Mouse (Mus musculus): Measurements from ENCODE around the gene Shisa8. TPM values are rescaled to one million over a fixed set of nuclear protein-coding genes. Genes with fewer than 3 reads are reported as not detected.
A peak's percentile ranks its signal among the peaks of the same experiment; 100 is the strongest.

The Shisa8 gene
- polyA plus RNA-seq, 1 experiment from 2014 or later, result 1.0 TPM

GRCm38 (mm10) chr15:82220003-82220675 is 7.5 kb upstream of the Shisa8 start:
- Histone ChIP-seq H3K27me3 (ENCODE audit: control insufficient read depth, insufficient read depth, low read length) (peaks cover 30% of the 10 kb centered on the region), H3K9ac (ENCODE audit: low read depth, low read length) (no peak overlapping the region), H3K4me3 (ENCODE audit: low read depth, low read length) (no peak overlapping the region), H3K4me2 (replicated peaks; ENCODE audit: low read depth, low read length) (no peak overlapping the region), H3K9me3 (ENCODE audit: control insufficient read depth, low read length) (no peaks in the 10 kb centered on the region), H3K36me3 (ENCODE audit: control insufficient read depth, insufficient read depth, low read length) (no peaks in the 10 kb centered on the region), H3K4me1 (replicated peaks; ENCODE audit: control insufficient read depth, insufficient read depth, low read length) (peaks cover 15% of the 10 kb centered on the region; the same call in 1 of the 2 replicates), H3K27ac (ENCODE audit: low read depth, low read length) (0 out of 2 replicates have a peak overlapping the region, but pooled peaks have one; percentile 6)
- no peak for ATAC-seq (ENCODE audit: low FRiP score)
- 66% methylated on average over 12 of the region's 12 CpGs for WGBS
- DNase-seq (ENCODE audit: low spot score), result no peak

- H3K9ac ChIP-seq (ENCODE audit: low read depth, low read length), result no peak overlapping the region
- peaks cover 11% of the 10 kb centered on the region; the same call in 1 of the 2 replicates for H3K4me1 ChIP-seq (replicated peaks; ENCODE audit: control insufficient read depth, insufficient read depth, low read length)
- H3K9me3 ChIP-seq (ENCODE audit: control insufficient read depth, low read length), result no peaks in the 10 kb centered on the region
- H3K36me3 ChIP-seq (ENCODE audit: control insufficient read depth, insufficient read depth, low read length), result no peaks in the 10 kb centered on the region
- no peak overlapping the region for H3K27ac ChIP-seq (ENCODE audit: low read depth, low read length)
- no peak overlapping the region for H3K4me3 ChIP-seq (ENCODE audit: low read depth, low read length)
- no peak overlapping the region for H3K4me2 ChIP-seq (replicated peaks; ENCODE audit: low read depth, low read length)
- no peak for DNase-seq (ENCODE audit: low spot score)
- H3K27me3 ChIP-seq (ENCODE audit: control insufficient read depth, insufficient read depth, low read length), result peaks cover 29% of the 10 kb centered on the region
- ATAC-seq (ENCODE audit: low FRiP score), result no peak
- 77% methylated on average over 26 of the region's 26 CpGs for WGBS
Measured at GRCm38 (mm10) chr15:82218778-82219666, 6.4 kb upstream of the Shisa8 start.

- WGBS, result 24% methylated on average over 9 of the region's 9 CpGs
- H3K4me1 ChIP-seq (replicated peaks; ENCODE audit: control insufficient read depth, insufficient read depth, low read length), result peaks cover 10% of the 10 kb centered on the region; the same call in 1 of the 2 replicates
- H3K27ac ChIP-seq (ENCODE audit: low read depth, low read length), result no peak overlapping the region
- DNase-seq (ENCODE audit: low spot score) (no peak), ATAC-seq (ENCODE audit: low FRiP score) (no peak)
- no peaks in the 10 kb centered on the region for H3K9me3 ChIP-seq (ENCODE audit: control insufficient read depth, low read length)
- H3K9ac ChIP-seq (ENCODE audit: low read depth, low read length), result no peak overlapping the region
- no peak overlapping the region for H3K4me2 ChIP-seq (replicated peaks; ENCODE audit: low read depth, low read length)
- peaks cover 37% of the 10 kb centered on the region for H3K27me3 ChIP-seq (ENCODE audit: control insufficient read depth, insufficient read depth, low read length)
- H3K36me3 ChIP-seq (ENCODE audit: control insufficient read depth, insufficient read depth, low read length), result no peaks in the 10 kb centered on the region
- no peak overlapping the region for H3K4me3 ChIP-seq (ENCODE audit: low read depth, low read length)
Measured at GRCm38 (mm10) chr15:82217980-82218379, 5.4 kb upstream of the Shisa8 start.

- H3K36me3 ChIP-seq (ENCODE audit: control insufficient read depth, insufficient read depth, low read length), result no peaks in the 10 kb centered on the region
- no peak overlapping the region for H3K4me3 ChIP-seq (ENCODE audit: low read depth, low read length)
- WGBS, result 6% methylated on average over 7 of the region's 7 CpGs
- ATAC-seq (ENCODE audit: low FRiP score) (no peak), DNase-seq (ENCODE audit: low spot score) (no peak)
- no peaks in the 10 kb centered on the region for H3K9me3 ChIP-seq (ENCODE audit: control insufficient read depth, low read length)
- H3K4me1 ChIP-seq (replicated peaks; ENCODE audit: control insufficient read depth, insufficient read depth, low read length), result peaks cover 13% of the 10 kb centered on the region; the same call in 1 of the 2 replicates
- no peak overlapping the region for H3K27ac ChIP-seq (ENCODE audit: low read depth, low read length)
- no peak overlapping the region for H3K9ac ChIP-seq (ENCODE audit: low read depth, low read length)
- H3K27me3 ChIP-seq (ENCODE audit: control insufficient read depth, insufficient read depth, low read length), result peaks cover 44% of the 10 kb centered on the region
- H3K4me2 ChIP-seq (replicated peaks; ENCODE audit: low read depth, low read length), result no peak overlapping the region
Measured at GRCm38 (mm10) chr15:82217039-82217438, 4.4 kb upstream of the Shisa8 start.

- H3K9me3 ChIP-seq (ENCODE audit: control insufficient read depth, low read length), result no peaks in the 10 kb centered on the region
- no peak overlapping the region for H3K4me2 ChIP-seq (replicated peaks; ENCODE audit: low read depth, low read length)
- no peak overlapping the region for H3K27ac ChIP-seq (ENCODE audit: low read depth, low read length)
- no peak for ATAC-seq (ENCODE audit: low FRiP score)
- WGBS, result 40% methylated on average over 20 of the region's 20 CpGs
- H3K4me1 ChIP-seq (replicated peaks; ENCODE audit: control insufficient read depth, insufficient read depth, low read length), result peaks cover 17% of the 10 kb centered on the region; the same call in 1 of the 2 replicates
- no peak overlapping the region for H3K4me3 ChIP-seq (ENCODE audit: low read depth, low read length)
- DNase-seq (ENCODE audit: low spot score), result no peak
- H3K36me3 ChIP-seq (ENCODE audit: control insufficient read depth, insufficient read depth, low read length), result no peaks in the 10 kb centered on the region
- peaks cover 52% of the 10 kb centered on the region for H3K27me3 ChIP-seq (ENCODE audit: control insufficient read depth, insufficient read depth, low read length)
- no peak overlapping the region for H3K9ac ChIP-seq (ENCODE audit: low read depth, low read length)
Measured at GRCm38 (mm10) chr15:82216142-82216827, 3.7 kb upstream of the Shisa8 start.

- Histone ChIP-seq H3K27ac (ENCODE audit: low read depth, low read length) (no peak overlapping the region), H3K9me3 (ENCODE audit: control insufficient read depth, low read length) (no peaks in the 10 kb centered on the region), H3K27me3 (ENCODE audit: control insufficient read depth, insufficient read depth, low read length) (peaks cover 60% of the 10 kb centered on the region), H3K36me3 (ENCODE audit: control insufficient read depth, insufficient read depth, low read length) (no peaks in the 10 kb centered on the region), H3K4me2 (replicated peaks; ENCODE audit: low read depth, low read length) (no peak overlapping the region), H3K4me3 (ENCODE audit: low read depth, low read length) (no peak overlapping the region), H3K9ac (ENCODE audit: low read depth, low read length) (no peak overlapping the region), H3K4me1 (replicated peaks; ENCODE audit: control insufficient read depth, insufficient read depth, low read length) (peaks cover 14% of the 10 kb centered on the region; the same call in 1 of the 2 replicates)
- DNase-seq (ENCODE audit: low spot score), result no peak
- ATAC-seq (ENCODE audit: low FRiP score), result no peak
- 36% methylated on average over 9 of the region's 11 CpGs for whole genome bisulfite sequencing
Measured at GRCm38 (mm10) chr15:82215332-82216046, 2.9 kb upstream of the Shisa8 start.

- Histone ChIP-seq H3K9me3 (ENCODE audit: control insufficient read depth, low read length) (no peaks in the 10 kb centered on the region), H3K4me2 (replicated peaks; ENCODE audit: low read depth, low read length) (no peak overlapping the region), H3K4me1 (replicated peaks; ENCODE audit: control insufficient read depth, insufficient read depth, low read length) (peaks cover 14% of the 10 kb centered on the region; the same call in 1 of the 2 replicates), H3K27ac (ENCODE audit: low read depth, low read length) (no peak overlapping the region), H3K27me3 (ENCODE audit: control insufficient read depth, insufficient read depth, low read length) (peaks cover 73% of the 10 kb centered on the region), H3K4me3 (ENCODE audit: low read depth, low read length) (no peak overlapping the region), H3K9ac (ENCODE audit: low read depth, low read length) (no peak overlapping the region), H3K36me3 (ENCODE audit: control insufficient read depth, insufficient read depth, low read length) (no peaks in the 10 kb centered on the region)
- DNase-seq (ENCODE audit: low spot score) (no peak), ATAC-seq (ENCODE audit: low FRiP score) (no peak)
- WGBS, result 6% methylated on average over 4 of the region's 4 CpGs
Measured at GRCm38 (mm10) chr15:82213222-82213621, 607 bp upstream of the Shisa8 start.
